Mouse (Mus musculus) erythroblast, embryonic 14.5 days (primary cell): ENCODE results near the gene Asap3.

Source experiments
- GATA1 ChIP-seq: IDR thresholded peaks from 2 replicates; pipeline ENCODE4 v1.6.1; 2012; ENCODE audit warnings: low read length, inconsistent platforms, mixed read lengths
- TAL1 ChIP-seq: IDR thresholded peaks from 3 replicates; pipeline ENCODE4 v1.6.1; 2012; ENCODE audit warnings: low read length, inconsistent platforms, mixed read lengths

- no peak for TF ChIP-seq GATA1
- TF ChIP-seq TAL1, result no peak
Measured at GRCm38 (mm10) chr4:136290781-136291595, 84.8 kb downstream of the Asap3 start.
